Mouse (Mus musculus) mesoderm, embryonic 11.5 days (tissue): ENCODE results near the gene Zswim9.

Source experiments
- DNase-seq: peaks from one replicate; pipeline ENCODE4 v3.0.0-alpha.2; 2012; ENCODE audit warnings: low read depth, low spot score

Gene Zswim9

GRCm38 (mm10) chr7:13268749-13269260, 9.7 kb downstream of the Zswim9 start:
- DNase-seq: no peak

- DNase-seq: no peak
Measured at GRCm38 (mm10) chr7:13264396-13264795, 14.1 kb downstream of the Zswim9 start.

GRCm38 (mm10) chr7:13263851-13264250, 14.7 kb downstream of the Zswim9 start:
- DNase-seq: no peak

GRCm38 (mm10) chr7:13260746-13261700, 17.5 kb downstream of the Zswim9 start:
- no peak for DNase-seq

GRCm38 (mm10) chr7:13212720-13213119, 65.8 kb downstream of the Zswim9 start, which contains the start of gene Vmn1r89:
Vmn1r89 (plus strand) TSS chr7:13213020.
- no peak for DNase-seq
